Mouse (Mus musculus) MEL (cell line): Measurements from ENCODE around the gene D630039A03Rik.

Source experiments
- EP300 ChIP-seq, 2 experiments: IDR thresholded peaks; 2 replicates each; pipeline ENCODE4 v1.6.1; 2011; ENCODE audit warnings: improper control_type of control experiment in 2 of 2, low read length in 2 of 2, low read depth in 1 of 2, mild to moderate bottlenecking in 1 of 2
- MYB ChIP-seq: IDR thresholded peaks from 2 replicates; pipeline ENCODE4 v1.6.1; 2011; ENCODE audit warnings: mild to moderate bottlenecking, low read depth, low read length, improper control_type of control experiment
- POLR2A ChIP-seq, 2 experiments: IDR thresholded peaks; 2 replicates each; pipeline ENCODE4 v1.6.1; 2011 to 2012; ENCODE audit warnings: low read length in 2 of 2, mild to moderate bottlenecking in 2 of 2, control low read depth in 1 of 2, improper control_type of control experiment in 1 of 2, low read depth in 1 of 2, moderate library complexity in 1 of 2; ENCODE audit not compliant: control insufficient read depth in 1 of 2, insufficient read depth in 1 of 2, poor library complexity in 1 of 2
- POLR2AphosphoS2 ChIP-seq: IDR thresholded peaks from 2 replicates; pipeline ENCODE4 v1.6.1; 2011; ENCODE audit warnings: low read length, improper control_type of control experiment
- RCOR1 ChIP-seq: IDR thresholded peaks from 2 replicates; pipeline ENCODE4 v1.6.1; 2012; ENCODE audit warnings: low read depth, mild to moderate bottlenecking, inconsistent platforms, low read length, improper control_type of control experiment
- ZC3H11A ChIP-seq: IDR thresholded peaks from 2 replicates; pipeline ENCODE4 v1.6.1; 2012; ENCODE audit warnings: low read depth, mild to moderate bottlenecking, inconsistent platforms, low read length, improper control_type of control experiment

DNA sequence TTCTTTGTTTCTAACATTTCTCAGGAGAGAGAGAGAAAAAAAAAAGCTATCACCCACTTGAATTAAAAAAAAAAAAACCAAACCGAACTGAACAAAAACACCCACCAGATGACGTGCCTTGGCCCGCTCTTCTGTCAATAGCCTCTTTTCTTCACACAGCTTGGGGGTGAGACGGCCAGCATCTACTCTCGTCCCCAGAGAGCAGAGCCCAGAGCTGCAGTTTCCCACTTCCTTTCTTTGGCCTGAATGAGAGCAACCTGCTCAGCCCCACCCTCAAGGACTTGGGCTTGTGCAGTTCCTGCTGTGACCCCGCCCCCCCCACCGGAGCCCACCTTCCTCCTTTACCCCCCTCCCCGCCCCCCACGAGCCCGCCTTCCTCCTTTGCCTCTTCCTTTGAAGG lies 48.6 kb downstream of the D630039A03Rik start:
- TF ChIP-seq POLR2A (IDR thresholded peaks at IDR 0.05; ENCODE audit: control insufficient read depth in 1 of 2, insufficient read depth in 1 of 2, low read depth in 1 of 2, low read length in 2 of 2, poor library complexity in 1 of 2) = no peak
- TF ChIP-seq EP300 (IDR thresholded peaks at IDR 0.05; ENCODE audit: low read depth in 1 of 2, low read length in 2 of 2) = no peak
- no peak for TF ChIP-seq ZC3H11A
- no peak for TF ChIP-seq MYB
- TF ChIP-seq RCOR1 = no peak
- no peak for TF ChIP-seq POLR2AphosphoS2
